Mouse (Mus musculus): ENCODE data around the gene Slc16a9. TPM values are rescaled to one million over a fixed set of nuclear protein-coding genes. Genes with fewer than 3 reads are reported as not detected.
"Not testable (repeated sequence)": the region's sequence is repeated elsewhere in the genome, so short reads cannot be mapped to it uniquely, and the experiment has no call there.

Gene Slc16a9
- polyA plus RNA-seq, 1 experiment = 3.7 TPM

- no peaks in the 10 kb centered on the region; the same call in 1 of the 2 replicates for H3K4me1 ChIP-seq (ENCODE audit: control insufficient read depth, insufficient read depth, low read length)
- H3K4me3 ChIP-seq (replicated peaks; ENCODE audit: insufficient read depth, low read depth, low read length) = no peak overlapping the region
- TF ChIP-seq POLR2A (IDR thresholded peaks at IDR 0.05; ENCODE audit: borderline replicate concordance, insufficient read depth, low read length) = no peak
- TF ChIP-seq CTCF (IDR thresholded peaks at IDR 0.05; ENCODE audit: borderline replicate concordance, insufficient read depth, low read depth, low read length) = no peak
- WGBS = 94% methylated on average over 6 of the region's 6 CpGs
- DNase-seq = no peak
- no peak overlapping the region for H3K27ac ChIP-seq (ENCODE audit: insufficient read depth, low read length)
- H3K27me3 ChIP-seq (ENCODE audit: control insufficient read depth, insufficient read depth, low read length) = no peaks in the 10 kb centered on the region
Observed at GRCm38 (mm10) chr10:70199466-70200210, 45.3 kb upstream of the Slc16a9 start.

- Histone ChIP-seq H3K27ac (ENCODE audit: insufficient read depth, low read length) (no peak overlapping the region), H3K4me1 (ENCODE audit: control insufficient read depth, insufficient read depth, low read length) (peaks cover 5% of the 10 kb centered on the region; the same call in 1 of the 2 replicates), H3K27me3 (ENCODE audit: control insufficient read depth, insufficient read depth, low read length) (no peaks in the 10 kb centered on the region), H3K4me3 (replicated peaks; ENCODE audit: insufficient read depth, low read depth, low read length) (no peak overlapping the region)
- no peak for DNase-seq
- no peak for TF ChIP-seq POLR2A (IDR thresholded peaks at IDR 0.05; ENCODE audit: borderline replicate concordance, insufficient read depth, low read length)
- TF ChIP-seq CTCF (IDR thresholded peaks at IDR 0.05; ENCODE audit: borderline replicate concordance, insufficient read depth, low read depth, low read length) = no peak
- 70% methylated on average over 12 of the region's 12 CpGs for WGBS
Observed at GRCm38 (mm10) chr10:70200889-70201500, 43.9 kb upstream of the Slc16a9 start.

GRCm38 (mm10) chr10:70204505-70205399 is 40.1 kb upstream of the Slc16a9 start, which contains the start of gene Mrln:
Gene Mrln, plus strand, starts transcription at chr10:70204664.
- DNase-seq = peak; percentile 79 to 90
- peak; percentile 19; the same call in 1 of the 2 replicates for TF ChIP-seq POLR2A (IDR thresholded peaks at IDR 0.05; ENCODE audit: borderline replicate concordance, insufficient read depth, low read length)
- TF ChIP-seq CTCF (IDR thresholded peaks at IDR 0.05; ENCODE audit: borderline replicate concordance, insufficient read depth, low read depth, low read length) = no peak
- Histone ChIP-seq H3K27ac (ENCODE audit: insufficient read depth, low read length) (peak within 1 kb of the TSS; percentile 94), H3K4me3 (replicated peaks; ENCODE audit: insufficient read depth, low read depth, low read length) (peak within 1 kb of the TSS; percentile 43), H3K27me3 (ENCODE audit: control insufficient read depth, insufficient read depth, low read length) (no peaks in the 10 kb centered on the region), H3K4me1 (ENCODE audit: control insufficient read depth, insufficient read depth, low read length) (peaks cover 12% of the 10 kb centered on the region; the same call in 1 of the 2 replicates)
- WGBS = 5% methylated on average over 17 of the region's 17 CpGs

GRCm38 (mm10) chr10:70211281-70211680 is 33.6 kb upstream of the Slc16a9 start:
- TF ChIP-seq CTCF (IDR thresholded peaks at IDR 0.05; ENCODE audit: borderline replicate concordance, insufficient read depth, low read depth, low read length) = no peak
- TF ChIP-seq POLR2A (IDR thresholded peaks at IDR 0.05; ENCODE audit: borderline replicate concordance, insufficient read depth, low read length) = no peak
- H3K27ac ChIP-seq (ENCODE audit: insufficient read depth, low read length) = no peak overlapping the region
- WGBS = 85% methylated on average over 9 of the region's 9 CpGs
- H3K4me3 ChIP-seq (replicated peaks; ENCODE audit: insufficient read depth, low read depth, low read length) = no peak overlapping the region
- H3K4me1 ChIP-seq (ENCODE audit: control insufficient read depth, insufficient read depth, low read length) = peaks cover 4% of the 10 kb centered on the region; the same call in 1 of the 2 replicates
- DNase-seq = no peak
- H3K27me3 ChIP-seq (ENCODE audit: control insufficient read depth, insufficient read depth, low read length) = no peaks in the 10 kb centered on the region

- no peak overlapping the region for H3K4me3 ChIP-seq (replicated peaks; ENCODE audit: insufficient read depth, low read depth, low read length)
- no peak for DNase-seq
- no peak overlapping the region for H3K27ac ChIP-seq (ENCODE audit: insufficient read depth, low read length)
- TF ChIP-seq CTCF (IDR thresholded peaks at IDR 0.05; ENCODE audit: borderline replicate concordance, insufficient read depth, low read depth, low read length) (no peak), POLR2A (IDR thresholded peaks at IDR 0.05; ENCODE audit: borderline replicate concordance, insufficient read depth, low read length) (no peak)
- WGBS = 69% methylated on average over 5 of the region's 5 CpGs
- H3K4me1 ChIP-seq (ENCODE audit: control insufficient read depth, insufficient read depth, low read length) = no peaks in the 10 kb centered on the region
- H3K27me3 ChIP-seq (ENCODE audit: control insufficient read depth, insufficient read depth, low read length) = no peaks in the 10 kb centered on the region
Observed at GRCm38 (mm10) chr10:70220971-70221370, 23.9 kb upstream of the Slc16a9 start.

- H3K4me1 ChIP-seq (ENCODE audit: control insufficient read depth, insufficient read depth, low read length); DNase-seq; H3K27ac ChIP-seq (ENCODE audit: insufficient read depth, low read length); H3K4me3 ChIP-seq (replicated peaks; ENCODE audit: insufficient read depth, low read depth, low read length); H3K27me3 ChIP-seq (ENCODE audit: control insufficient read depth, insufficient read depth, low read length): not testable (repeated sequence)
- whole genome bisulfite sequencing = 96% methylated on average over 8 of the region's 8 CpGs
Observed at GRCm38 (mm10) chr10:70222231-70222630, 22.7 kb upstream of the Slc16a9 start.

GRCm38 (mm10) chr10:70224571-70224970 is 20.3 kb upstream of the Slc16a9 start:
- TF ChIP-seq POLR2A (IDR thresholded peaks at IDR 0.05; ENCODE audit: borderline replicate concordance, insufficient read depth, low read length) = no peak
- no peak for TF ChIP-seq CTCF (IDR thresholded peaks at IDR 0.05; ENCODE audit: borderline replicate concordance, insufficient read depth, low read depth, low read length)
- H3K4me3 ChIP-seq (replicated peaks; ENCODE audit: insufficient read depth, low read depth, low read length) = no peak overlapping the region
- no peak overlapping the region for H3K27ac ChIP-seq (ENCODE audit: insufficient read depth, low read length)
- H3K4me1 ChIP-seq (ENCODE audit: control insufficient read depth, insufficient read depth, low read length) = no peaks in the 10 kb centered on the region
- WGBS = 88% methylated on average over 6 of the region's 6 CpGs
- no peaks in the 10 kb centered on the region for H3K27me3 ChIP-seq (ENCODE audit: control insufficient read depth, insufficient read depth, low read length)
- no peak for DNase-seq
